Mouse (Mus musculus): Measurements from ENCODE around the gene Hoxb1. TPM values are rescaled to one million over a fixed set of nuclear protein-coding genes. Genes with fewer than 3 reads are reported as not detected.

Hoxb1 gene
- total and polyA plus RNA-seq, 2 experiments, result not detected

DNA sequence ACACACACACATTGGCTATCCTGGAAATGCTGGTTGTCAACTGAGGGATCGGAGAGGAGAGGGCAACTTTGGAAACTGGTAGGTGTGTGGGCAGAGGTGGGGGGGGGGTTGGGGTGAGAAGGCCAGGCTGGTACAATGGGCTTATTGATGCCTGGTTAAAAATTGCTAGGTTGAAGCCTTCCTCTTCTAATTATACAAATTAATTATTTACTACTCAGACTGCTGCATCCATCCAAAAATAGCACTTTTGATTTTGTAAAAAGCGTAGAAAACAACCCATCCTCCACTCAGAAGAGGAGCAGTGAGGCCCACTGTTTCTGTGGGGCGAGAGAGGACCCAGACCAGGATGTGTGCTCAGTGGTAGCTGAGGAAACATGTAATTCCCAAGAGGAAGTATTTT is 30.6 kb upstream of the Hoxb1 start:
- Histone ChIP-seq H3K36me3 (ENCODE audit: control insufficient read depth, insufficient read depth, low read length) (no peaks in the 10 kb centered on the region), H3K27me3 (ENCODE audit: control insufficient read depth, insufficient read depth, low read length) (peaks cover 10% of the 10 kb centered on the region; the same call in 1 of the 2 replicates), H3K4me3 (ENCODE audit: insufficient read depth, low read depth, low read length) (no peak overlapping the region), H3K79me2 (ENCODE audit: control insufficient read depth, insufficient read depth, low read length) (no peaks in the 10 kb centered on the region), H3K27ac (replicated peaks; ENCODE audit: insufficient read depth, low read depth, low read length) (no peak overlapping the region), H3K4me1 (ENCODE audit: control insufficient read depth, insufficient read depth, low read length) (0 out of 2 replicates have a peak, but pooled peaks cover 1% of the 10 kb centered on the region), H3K9ac (ENCODE audit: low read depth, low read length) (no peak overlapping the region)
- DNase-seq (ENCODE audit: extremely low read depth, low read depth, low spot score), result no peak
- TF ChIP-seq CTCF (IDR thresholded peaks at IDR 0.05; ENCODE audit: low read depth, low read length) (no peak), POLR2A (IDR thresholded peaks at IDR 0.05; ENCODE audit: extremely low read depth, insufficient read depth, low read length) (no peak)
- WGBS, result 45% methylated on average over 3 of the region's 3 CpGs

- TF ChIP-seq POLR2A (IDR thresholded peaks at IDR 0.05; ENCODE audit: extremely low read depth, insufficient read depth, low read length), result no peak
- TF ChIP-seq CTCF (IDR thresholded peaks at IDR 0.05; ENCODE audit: low read depth, low read length), result no peak
- no peak overlapping the region for H3K9ac ChIP-seq (ENCODE audit: low read depth, low read length)
- peaks cover 10% of the 10 kb centered on the region for H3K27me3 ChIP-seq (ENCODE audit: control insufficient read depth, insufficient read depth, low read length)
Measured at GRCm38 (mm10) chr11:96336597-96336996, 29.0 kb upstream of the Hoxb1 start.

DNA sequence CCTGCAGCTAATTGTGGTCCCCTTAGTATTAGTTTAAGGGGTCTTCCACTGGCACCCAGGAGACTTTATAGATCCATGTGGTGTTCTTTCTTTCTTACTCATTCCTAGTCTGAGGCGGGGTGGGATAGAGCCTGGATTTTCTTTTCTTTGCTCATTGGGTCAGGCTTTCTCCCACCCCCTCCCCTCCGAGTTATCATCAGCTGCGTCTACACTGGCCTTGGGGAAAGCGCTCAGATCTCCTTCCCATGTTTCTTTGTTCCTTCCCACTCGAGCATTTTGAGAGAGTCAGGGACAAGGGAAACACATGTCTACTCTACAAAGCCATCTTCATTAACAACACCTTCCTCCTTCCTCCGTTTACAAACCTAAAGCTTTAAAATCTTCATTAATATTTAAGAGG is 28.5 kb upstream of the Hoxb1 start:
- DNase-seq (ENCODE audit: extremely low read depth, low read depth, low spot score), result no peak
- Histone ChIP-seq H3K4me1 (ENCODE audit: control insufficient read depth, insufficient read depth, low read length) (0 out of 2 replicates have a peak, but pooled peaks cover 1% of the 10 kb centered on the region), H3K27me3 (ENCODE audit: control insufficient read depth, insufficient read depth, low read length) (peaks cover 11% of the 10 kb centered on the region), H3K79me2 (ENCODE audit: control insufficient read depth, insufficient read depth, low read length) (no peaks in the 10 kb centered on the region), H3K27ac (replicated peaks; ENCODE audit: insufficient read depth, low read depth, low read length) (no peak overlapping the region), H3K4me3 (ENCODE audit: insufficient read depth, low read depth, low read length) (no peak overlapping the region), H3K9ac (ENCODE audit: low read depth, low read length) (no peak overlapping the region), H3K36me3 (ENCODE audit: control insufficient read depth, insufficient read depth, low read length) (no peaks in the 10 kb centered on the region)
- 21% methylated on average over 6 of the region's 6 CpGs for WGBS
- TF ChIP-seq CTCF (IDR thresholded peaks at IDR 0.05; ENCODE audit: low read depth, low read length), result no peak
- no peak for TF ChIP-seq POLR2A (IDR thresholded peaks at IDR 0.05; ENCODE audit: extremely low read depth, insufficient read depth, low read length)

More at GRCm38 (mm10) chr11:96336597-96336996, 29.0 kb upstream of the Hoxb1 start:
- Histone ChIP-seq H3K36me3 (ENCODE audit: control insufficient read depth, insufficient read depth, low read length) (no peaks in the 10 kb centered on the region), H3K4me3 (ENCODE audit: insufficient read depth, low read depth, low read length) (no peak overlapping the region), H3K27ac (replicated peaks; ENCODE audit: insufficient read depth, low read depth, low read length) (no peak overlapping the region), H3K79me2 (ENCODE audit: control insufficient read depth, insufficient read depth, low read length) (no peaks in the 10 kb centered on the region), H3K4me1 (ENCODE audit: control insufficient read depth, insufficient read depth, low read length) (0 out of 2 replicates have a peak, but pooled peaks cover 1% of the 10 kb centered on the region)
- no peak for DNase-seq (ENCODE audit: extremely low read depth, low read depth, low spot score)
- WGBS, result 21% methylated on average over 2 of the region's 2 CpGs

GRCm38 (mm10) chr11:96338957-96339855 is 26.3 kb upstream of the Hoxb1 start:
- DNase-seq (ENCODE audit: extremely low read depth, low read depth, low spot score), result no peak
- H3K36me3 ChIP-seq (ENCODE audit: control insufficient read depth, insufficient read depth, low read length), result no peaks in the 10 kb centered on the region
- no peak for TF ChIP-seq POLR2A (IDR thresholded peaks at IDR 0.05; ENCODE audit: extremely low read depth, insufficient read depth, low read length)
- no peak for TF ChIP-seq CTCF (IDR thresholded peaks at IDR 0.05; ENCODE audit: low read depth, low read length)
- WGBS, result 25% methylated on average over 7 of the region's 7 CpGs
- no peak overlapping the region for H3K9ac ChIP-seq (ENCODE audit: low read depth, low read length)
- H3K27ac ChIP-seq (replicated peaks; ENCODE audit: insufficient read depth, low read depth, low read length), result peak overlapping the region; percentile 42
- H3K4me1 ChIP-seq (ENCODE audit: control insufficient read depth, insufficient read depth, low read length), result 0 out of 2 replicates have a peak, but pooled peaks cover 1% of the 10 kb centered on the region
- no peak overlapping the region for H3K4me3 ChIP-seq (ENCODE audit: insufficient read depth, low read depth, low read length)
- peaks cover 7% of the 10 kb centered on the region for H3K27me3 ChIP-seq (ENCODE audit: control insufficient read depth, insufficient read depth, low read length)
- H3K79me2 ChIP-seq (ENCODE audit: control insufficient read depth, insufficient read depth, low read length), result no peaks in the 10 kb centered on the region

DNA sequence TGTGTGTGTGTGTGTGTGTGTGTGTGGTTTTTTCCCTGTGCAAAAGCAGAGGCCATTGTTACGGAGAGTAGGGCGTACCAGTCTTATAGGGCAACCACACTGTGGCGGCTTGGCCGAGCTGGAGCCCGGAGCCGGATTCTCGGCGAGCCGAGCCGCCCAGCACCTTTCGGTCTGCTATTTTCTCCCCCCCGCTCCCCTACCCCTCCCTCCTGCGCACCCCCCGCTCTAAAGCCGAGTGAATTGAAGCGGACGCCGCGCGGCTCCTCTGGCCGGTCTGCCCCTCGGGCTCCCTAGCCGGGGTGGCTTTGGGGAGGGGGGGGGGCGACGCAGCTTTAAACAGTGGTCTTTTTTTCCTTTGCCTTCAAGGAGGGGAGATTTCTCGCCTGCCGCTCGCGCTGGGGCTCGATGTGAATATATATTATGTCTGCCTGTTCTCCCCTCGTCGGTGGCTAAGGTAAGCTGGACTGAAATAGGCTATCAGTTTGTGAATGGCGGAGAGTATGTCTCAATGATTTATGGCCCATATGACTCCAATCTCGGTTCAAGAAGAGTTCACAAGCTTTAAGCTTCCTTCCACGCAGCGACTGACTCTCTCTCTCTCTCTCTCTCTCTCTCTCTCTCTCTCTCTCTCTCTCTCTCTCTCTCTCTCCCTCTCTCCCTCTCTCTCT is 24.7 kb upstream of the Hoxb1 start:
- no peak for DNase-seq (ENCODE audit: extremely low read depth, low read depth, low spot score)
- Histone ChIP-seq H3K9ac (ENCODE audit: low read depth, low read length) (peak overlapping the region; percentile 50), H3K79me2 (ENCODE audit: control insufficient read depth, insufficient read depth, low read length) (no peaks in the 10 kb centered on the region), H3K36me3 (ENCODE audit: control insufficient read depth, insufficient read depth, low read length) (no peaks in the 10 kb centered on the region), H3K4me1 (ENCODE audit: control insufficient read depth, insufficient read depth, low read length) (no peaks in the 10 kb centered on the region), H3K27me3 (ENCODE audit: control insufficient read depth, insufficient read depth, low read length) (peaks cover 18% of the 10 kb centered on the region), H3K27ac (replicated peaks; ENCODE audit: insufficient read depth, low read depth, low read length) (peak overlapping the region; percentile 64), H3K4me3 (ENCODE audit: insufficient read depth, low read depth, low read length) (peak overlapping the region; percentile 49)
- 6% methylated on average over 36 of the region's 36 CpGs for WGBS
- no peak for TF ChIP-seq POLR2A (IDR thresholded peaks at IDR 0.05; ENCODE audit: extremely low read depth, insufficient read depth, low read length)
- TF ChIP-seq CTCF (IDR thresholded peaks at IDR 0.05; ENCODE audit: low read depth, low read length), result no peak

Data from liver, adult 2 months (tissue).